Mouse (Mus musculus) intestine, embryonic 15.5 days (tissue): Measurements from ENCODE around the gene Mtcl1. TPM values are rescaled to one million over a fixed set of nuclear protein-coding genes. Genes with fewer than 3 reads are reported as not detected.

Experiments
- ATAC-seq: fragments of 200-750 bp; cut with Nextera tagmentation; 2 replicates; pipeline ENCODE4 v1.8.0; 2017; ENCODE audit warnings: moderate TSS enrichment, moderate library complexity
- H3K27ac ChIP-seq: fragments of 300-500 bp; sonication (generic); 2 replicates; pipeline ENCODE4 v1.5.1; 2015; ENCODE audit warnings: mild to moderate bottlenecking, inconsistent platforms
- H3K27me3 ChIP-seq: fragments of 300-500 bp; sonication (generic); replicated peaks from 2 replicates; pipeline ENCODE4 v1.6.1; 2015; ENCODE audit warnings: inconsistent platforms
- H3K36me3 ChIP-seq: fragments of 300-500 bp; sonication (generic); 2 replicates; pipeline ENCODE4 v1.6.1; 2015; ENCODE audit warnings: inconsistent platforms
- H3K4me1 ChIP-seq: fragments of 300-500 bp; sonication (generic); replicated peaks from 2 replicates; pipeline ENCODE4 v1.6.1; 2015; ENCODE audit warnings: inconsistent platforms
- H3K4me2 ChIP-seq: fragments of 300-500 bp; sonication (generic); replicated peaks from 2 replicates; pipeline ENCODE4 v1.6.1; 2015; ENCODE audit warnings: mild to moderate bottlenecking, inconsistent platforms
- H3K4me3 ChIP-seq: fragments of 300-500 bp; sonication (generic); replicated peaks from 2 replicates; pipeline ENCODE4 v1.5.1; 2015; ENCODE audit warnings: inconsistent platforms
- H3K9ac ChIP-seq: fragments of 300-500 bp; sonication (generic); 2 replicates; pipeline ENCODE4 v1.6.1; 2015; ENCODE audit warnings: inconsistent platforms
- H3K9me3 ChIP-seq: fragments of 300-500 bp; sonication (generic); 2 replicates; pipeline ENCODE4 v1.6.1; 2016; ENCODE audit warnings: inconsistent platforms
- WGBS: fragments of 180-500 bp; shearing (Covaris S2); methylation state at CpG from one replicate; pipeline ENCODE4 v1.1.7; 2015; 5-methylcytosine and 5-hydroxymethylcytosine counted together
- polyA plus RNA-seq: library from polyadenylated mRNA; unstranded; fragments of >200 nt; fragmentation: Nextera tagmentation; extraction: Ambion mirVana; gene quantifications from 2 replicates; pipeline ENCODE4 v1.2.1, GENCODE M21; 2015

Gene Mtcl1
- polyA plus RNA-seq, 1 experiment from 2014 or later: 5.5 TPM

- no peak overlapping the region for H3K27ac ChIP-seq
- WGBS: 66% methylated on average over 4 of the region's 4 CpGs
- 0 out of 2 replicates have a peak, but pooled peaks cover 3% of the 10 kb centered on the region for H3K27me3 ChIP-seq
- no peak for ATAC-seq
- no peak overlapping the region for H3K4me3 ChIP-seq
- H3K4me1 ChIP-seq: no peaks in the 10 kb centered on the region
- no peak overlapping the region for H3K9ac ChIP-seq
- H3K36me3 ChIP-seq: no peaks in the 10 kb centered on the region
- no peaks in the 10 kb centered on the region for H3K9me3 ChIP-seq
- H3K4me2 ChIP-seq: no peak overlapping the region
These were observed 148.3 kb downstream of the Mtcl1 start for GRCm38 (mm10) chr17:66301267-66301666.

DNA sequence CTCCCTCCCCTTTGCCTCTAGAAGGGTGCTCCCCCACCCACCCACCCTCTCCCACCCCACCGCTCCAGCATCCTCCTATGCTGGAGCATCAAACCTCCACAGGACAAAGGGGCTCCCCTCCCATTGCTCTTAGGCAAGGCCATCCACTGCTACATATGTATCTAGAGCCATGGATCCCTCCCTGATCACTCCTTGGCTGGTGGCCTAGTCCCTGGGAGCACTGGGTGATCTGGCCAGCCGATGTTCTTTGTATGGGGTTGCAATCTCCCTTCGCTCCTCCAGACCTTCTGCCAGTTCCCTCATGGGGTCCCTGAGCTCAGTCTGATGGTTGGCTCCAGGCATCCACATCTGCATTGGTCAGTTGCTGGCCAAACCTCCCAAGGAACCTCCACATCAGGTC is 151.8 kb downstream of the Mtcl1 start:
- Histone ChIP-seq H3K27ac (no peak overlapping the region), H3K9ac (no peak overlapping the region), H3K4me2 (no peak overlapping the region), H3K4me1 (no peaks in the 10 kb centered on the region), H3K27me3 (0 out of 2 replicates have a peak, but pooled peaks cover 3% of the 10 kb centered on the region), H3K4me3 (no peak overlapping the region), H3K9me3 (no peaks in the 10 kb centered on the region), H3K36me3 (no peaks in the 10 kb centered on the region)
- 88% methylated on average over 3 of the region's 3 CpGs for WGBS
- no peak for ATAC-seq

GRCm38 (mm10) chr17:66293581-66293980 is 156.0 kb downstream of the Mtcl1 start:
- no peak for ATAC-seq
- no peak overlapping the region for H3K4me3 ChIP-seq
- H3K4me2 ChIP-seq: no peak overlapping the region
- H3K4me1 ChIP-seq: no peaks in the 10 kb centered on the region
- H3K27me3 ChIP-seq: 0 out of 2 replicates have a peak, but pooled peaks cover 3% of the 10 kb centered on the region
- WGBS: 90% methylated on average over 4 of the region's 4 CpGs
- H3K9me3 ChIP-seq: no peaks in the 10 kb centered on the region
- no peak overlapping the region for H3K27ac ChIP-seq
- H3K36me3 ChIP-seq: no peaks in the 10 kb centered on the region
- no peak overlapping the region for H3K9ac ChIP-seq

DNA sequence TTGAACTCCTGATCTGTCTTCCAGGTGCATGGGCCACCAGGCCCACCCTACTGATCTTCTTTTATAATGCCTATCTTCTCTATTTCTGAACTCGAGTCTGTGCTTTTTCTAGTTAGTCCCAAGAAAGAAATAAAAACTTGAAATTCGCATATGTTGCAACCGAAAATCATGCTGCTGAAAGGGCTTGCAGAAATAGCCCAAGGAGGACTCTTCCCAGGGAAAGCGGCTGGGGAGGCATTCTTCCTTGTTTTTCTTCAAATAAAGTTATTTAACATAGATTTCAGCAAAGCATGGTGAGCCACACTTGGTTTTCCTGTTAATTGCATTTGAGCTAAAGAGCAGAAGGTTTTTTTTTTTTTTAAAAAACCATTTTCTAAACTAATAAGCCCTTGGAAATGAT is 159.7 kb downstream of the Mtcl1 start:
- Histone ChIP-seq H3K36me3 (no peaks in the 10 kb centered on the region), H3K9ac (no peak overlapping the region), H3K4me3 (no peak overlapping the region), H3K4me2 (no peak overlapping the region), H3K4me1 (no peaks in the 10 kb centered on the region), H3K9me3 (no peaks in the 10 kb centered on the region), H3K27me3 (no peaks in the 10 kb centered on the region), H3K27ac (no peak overlapping the region)
- WGBS: 90% methylated on average over 4 of the region's 4 CpGs
- no peak for ATAC-seq

Other genes with a start within 250 kb of the Mtcl1 start
- 31.4 and 32.5 TPM in 2 replicates for gene Rab12, start 70.0 kb upstream of the Mtcl1 start, polyA plus RNA-seq
- gene Themis3, start 144.9 kb upstream of the Mtcl1 start, polyA plus RNA-seq: 1.7 and 3.1 TPM in 2 replicates